Mouse (Mus musculus): ENCODE measurements around the gene Gm21822. TPM values are rescaled to one million over a fixed set of nuclear protein-coding genes. Genes with fewer than 3 reads are reported as not detected.
"Not testable (repeated sequence)": the region's sequence is repeated elsewhere in the genome, so short reads cannot be mapped to it uniquely, and the experiment has no call there.

The Gm21822 gene
- not detected in 2 replicates for polyA plus RNA-seq (2016; fragmentation: Nextera tagmentation; extraction: Ambion mirVana)

- not testable (repeated sequence) for H3K36me3 ChIP-seq; H3K4me1 ChIP-seq; H3K9me3 ChIP-seq (replicated peaks); H3K4me3 ChIP-seq; H3K27me3 ChIP-seq (ENCODE audit: low read depth, poor library complexity, severe bottlenecking); DNase-seq (ENCODE audit: low spot score); H3K27ac ChIP-seq
- no CpG with 5 or more reads among the region's 3 CpGs for WGBS
Measured at GRCm38 (mm10) chrY:18654182-18654581, at the start of gene Gm21822. Gene Gm21822, plus strand, starts transcription at chrY:18654482.
